Mouse (Mus musculus) midbrain, embryonic 16.5 days (tissue): ENCODE measurements at regions not wholly inside any gene's neighbourhood (a gene's known extent, or its start where the extent isn't known, plus 50 kb on each side); places are given as distances from the start of the nearest gene placed in this dataset.
A peak's percentile ranks its signal among the peaks of the same experiment; 100 is the strongest.

Experiments
- ATAC-seq: fragments of 200-750 bp; cut with Nextera tagmentation; 2 replicates; pipeline ENCODE4 v1.8.0; 2017; ENCODE audit warnings: moderate TSS enrichment
- H3K27ac ChIP-seq: fragments of 300-500 bp; sonication (generic); 2 replicates; pipeline ENCODE4 v1.5.1; 2014; ENCODE audit warnings: mild to moderate bottlenecking, low read length, mixed read lengths
- H3K27me3 ChIP-seq: fragments of 300-500 bp; sonication (generic); 2 replicates; pipeline ENCODE4 v1.6.1; 2014; ENCODE audit warnings: low read depth, low read length, mixed read lengths; ENCODE audit not compliant: control insufficient read depth, insufficient read depth
- H3K36me3 ChIP-seq: fragments of 300-500 bp; sonication (generic); 2 replicates; pipeline ENCODE4 v1.6.1; 2014; ENCODE audit warnings: mild to moderate bottlenecking, low read length, moderate library complexity, mixed read lengths; ENCODE audit not compliant: control insufficient read depth, insufficient read depth
- H3K4me1 ChIP-seq: fragments of 300-500 bp; sonication (generic); 2 replicates; pipeline ENCODE4 v1.6.1; 2014; ENCODE audit warnings: mild to moderate bottlenecking, low read length, mixed read lengths; ENCODE audit not compliant: control insufficient read depth, insufficient read depth
- H3K4me2 ChIP-seq: fragments of 300-500 bp; sonication (generic); 2 replicates; pipeline ENCODE4 v1.6.1; 2014; ENCODE audit warnings: mild to moderate bottlenecking, low read length, mixed read lengths
- H3K4me3 ChIP-seq: fragments of 300-500 bp; sonication (generic); 2 replicates; pipeline ENCODE4 v1.5.1; 2014; ENCODE audit warnings: low read depth, mild to moderate bottlenecking, low read length, moderate library complexity, mixed read lengths
- H3K9ac ChIP-seq: fragments of 300-500 bp; sonication (generic); 2 replicates; pipeline ENCODE4 v1.6.1; 2014; ENCODE audit warnings: low read depth, low read length, mixed read lengths
- H3K9me3 ChIP-seq: fragments of 300-500 bp; sonication (generic); replicated peaks from 2 replicates; pipeline ENCODE4 v1.6.1; 2014; ENCODE audit warnings: mild to moderate bottlenecking, low read length, mixed read lengths; ENCODE audit not compliant: control insufficient read depth, poor library complexity, severe bottlenecking
- WGBS: fragments of 180-500 bp; shearing (Covaris S2); extraction: QIAGEN DNeasy Blood & Tissue Kit; methylation state at CpG from one replicate; pipeline ENCODE4 v1.1.7; 2014; 5-methylcytosine and 5-hydroxymethylcytosine counted together

GRCm38 (mm10) chr10:98572782-98573536, 341.2 kb upstream of the Atp2b1 start:
- no peak overlapping the region; the same call in 1 of the 2 replicates for H3K4me2 ChIP-seq
- peak; percentile 36; the same call in 1 of the 2 replicates for ATAC-seq
- 57% methylated on average over 16 of the region's 16 CpGs for WGBS
- no peak overlapping the region for H3K27ac ChIP-seq
- H3K4me1 ChIP-seq: no peaks in the 10 kb centered on the region
- H3K36me3 ChIP-seq: no peaks in the 10 kb centered on the region
- H3K9me3 ChIP-seq: no peaks in the 10 kb centered on the region
- H3K27me3 ChIP-seq: no peaks in the 10 kb centered on the region
- H3K9ac ChIP-seq: no peak overlapping the region
- H3K4me3 ChIP-seq: no peak overlapping the region

GRCm38 (mm10) chr10:98577040-98577439, 337.2 kb upstream of the Atp2b1 start:
- H3K4me2 ChIP-seq: no peak overlapping the region
- H3K4me1 ChIP-seq: no peaks in the 10 kb centered on the region
- WGBS: 88% methylated on average over 6 of the region's 6 CpGs
- H3K36me3 ChIP-seq: no peaks in the 10 kb centered on the region
- H3K27me3 ChIP-seq: no peaks in the 10 kb centered on the region
- H3K4me3 ChIP-seq: no peak overlapping the region
- ATAC-seq: no peak
- H3K9ac ChIP-seq: no peak overlapping the region
- H3K9me3 ChIP-seq: no peaks in the 10 kb centered on the region
- H3K27ac ChIP-seq: no peak overlapping the region

DNA sequence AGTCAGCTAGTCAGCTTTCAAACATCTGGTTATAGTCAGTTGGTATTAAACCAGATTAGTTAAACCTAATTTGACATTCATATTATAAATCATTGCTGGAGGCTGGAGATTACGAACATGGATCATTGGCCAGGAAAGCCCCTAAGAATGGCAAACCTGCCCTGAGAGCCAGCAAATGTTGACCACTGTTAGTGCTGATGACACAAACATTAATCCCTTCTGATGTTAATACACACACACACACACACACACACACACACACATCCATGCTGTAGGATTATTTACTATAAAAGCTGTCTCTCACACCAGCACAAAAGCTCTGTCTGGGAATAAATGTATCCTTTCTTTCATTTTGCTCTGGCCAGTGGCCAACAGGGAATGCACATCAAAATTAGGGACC, 329.4 kb upstream of the Atp2b1 start:
- no peak overlapping the region for H3K4me2 ChIP-seq
- no peak overlapping the region for H3K27ac ChIP-seq
- H3K27me3 ChIP-seq: no peaks in the 10 kb centered on the region
- H3K36me3 ChIP-seq: no peaks in the 10 kb centered on the region
- no peaks in the 10 kb centered on the region for H3K4me1 ChIP-seq
- no peak overlapping the region for H3K9ac ChIP-seq
- no peaks in the 10 kb centered on the region for H3K9me3 ChIP-seq
- 58% methylated on average over 1 of the region's 1 CpGs for WGBS
- no peak overlapping the region for H3K4me3 ChIP-seq
- ATAC-seq: 0 out of 2 replicates have a peak, but pooled peaks have one; percentile 45

DNA sequence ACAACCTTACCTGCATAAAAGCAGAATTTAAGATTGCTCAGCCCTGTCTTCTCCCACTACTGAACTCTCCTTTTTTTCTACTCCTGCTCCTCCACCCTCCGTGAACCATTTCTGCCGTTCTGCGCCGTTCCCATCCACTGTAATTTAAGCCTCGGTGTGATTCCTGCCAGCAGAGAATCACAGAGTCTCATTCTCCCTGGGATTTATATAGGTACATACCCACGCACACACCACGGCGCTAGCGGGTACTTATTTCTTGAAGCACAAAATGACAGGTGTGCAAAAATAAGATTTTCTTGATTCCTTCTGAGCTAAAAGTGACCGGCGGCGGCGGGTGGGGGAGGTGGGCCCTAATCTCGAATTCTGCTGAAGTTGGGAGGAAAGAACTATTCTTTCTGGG, 324.5 kb upstream of the Atp2b1 start:
- no peaks in the 10 kb centered on the region for H3K27me3 ChIP-seq
- H3K4me3 ChIP-seq: no peak overlapping the region
- no peaks in the 10 kb centered on the region for H3K36me3 ChIP-seq
- H3K4me2 ChIP-seq: no peak overlapping the region
- WGBS: 85% methylated on average over 14 of the region's 14 CpGs
- no peaks in the 10 kb centered on the region for H3K4me1 ChIP-seq
- no peak for ATAC-seq
- H3K9me3 ChIP-seq: no peaks in the 10 kb centered on the region
- H3K9ac ChIP-seq: no peak overlapping the region
- H3K27ac ChIP-seq: no peak overlapping the region

GRCm38 (mm10) chr10:98592154-98592553, 322.1 kb upstream of the Atp2b1 start:
- no peak for ATAC-seq
- WGBS: 81% methylated on average over 6 of the region's 6 CpGs
- no peaks in the 10 kb centered on the region for H3K4me1 ChIP-seq
- H3K4me3 ChIP-seq: no peak overlapping the region
- H3K4me2 ChIP-seq: no peak overlapping the region
- H3K9ac ChIP-seq: no peak overlapping the region
- H3K27ac ChIP-seq: no peak overlapping the region
- H3K27me3 ChIP-seq: no peaks in the 10 kb centered on the region
- H3K9me3 ChIP-seq: no peaks in the 10 kb centered on the region
- H3K36me3 ChIP-seq: no peaks in the 10 kb centered on the region

DNA sequence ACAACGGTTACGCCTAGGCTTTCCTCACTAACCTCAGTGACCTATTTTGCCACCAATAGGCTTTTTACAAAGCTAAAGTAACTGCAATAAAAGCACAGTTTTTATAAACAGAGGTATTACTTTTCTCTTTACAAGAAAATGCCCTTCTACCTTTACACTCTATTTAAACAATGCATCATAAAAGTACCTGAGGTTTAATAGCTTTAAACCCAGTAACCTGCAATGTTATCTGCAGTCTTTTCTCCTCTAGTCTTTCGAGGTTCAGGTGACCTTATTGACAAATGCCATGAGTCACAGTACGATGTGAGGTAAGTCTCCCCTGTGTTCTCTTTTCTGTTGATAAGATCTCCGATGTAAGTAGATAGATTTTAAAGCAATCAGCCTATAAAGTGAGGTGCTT, 320.3 kb upstream of the Atp2b1 start:
- Histone ChIP-seq H3K4me2 (no peak overlapping the region), H3K4me3 (no peak overlapping the region), H3K27ac (no peak overlapping the region), H3K4me1 (no peaks in the 10 kb centered on the region), H3K9me3 (no peaks in the 10 kb centered on the region), H3K27me3 (no peaks in the 10 kb centered on the region), H3K36me3 (no peaks in the 10 kb centered on the region), H3K9ac (no peak overlapping the region)
- no peak for ATAC-seq
- WGBS: 86% methylated on average over 5 of the region's 5 CpGs

DNA sequence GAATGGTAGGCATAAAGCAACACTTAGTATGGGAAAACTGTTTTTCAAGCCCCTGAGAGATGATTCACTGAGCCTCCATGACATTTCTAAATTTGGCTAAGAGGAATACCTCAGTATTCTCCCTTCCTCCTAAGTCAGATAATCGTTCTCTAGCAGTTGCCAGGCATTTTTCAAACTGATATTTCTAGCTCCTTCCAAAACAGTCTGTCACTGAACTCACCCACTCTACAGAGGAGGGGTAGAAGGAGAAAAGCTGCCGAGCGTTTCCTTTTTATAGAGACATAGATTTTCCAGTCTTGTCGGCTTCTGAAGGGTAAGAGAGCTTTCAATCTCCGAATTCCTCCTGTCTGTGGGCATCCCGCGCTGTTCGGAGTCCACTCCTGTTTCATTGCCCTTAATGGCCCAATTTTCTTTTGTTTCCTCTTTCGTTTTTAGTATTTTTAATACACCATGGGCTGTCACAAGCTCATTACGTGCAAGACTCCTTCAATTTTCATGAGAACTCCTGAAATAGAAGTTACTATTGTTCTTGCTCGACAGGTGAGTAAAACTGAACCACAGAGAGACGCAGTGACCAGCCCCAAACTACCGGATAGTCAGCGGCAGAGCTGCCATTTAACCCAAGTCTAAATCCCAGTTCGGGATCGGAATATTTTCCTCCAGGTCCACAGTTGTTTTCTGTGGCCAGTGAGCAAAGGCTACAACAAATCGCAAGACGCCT, 305.8 kb upstream of the Atp2b1 start:
- Histone ChIP-seq H3K27me3 (no peaks in the 10 kb centered on the region), H3K4me3 (no peak overlapping the region), H3K4me1 (no peaks in the 10 kb centered on the region), H3K4me2 (no peak overlapping the region), H3K9ac (no peak overlapping the region), H3K36me3 (no peaks in the 10 kb centered on the region), H3K27ac (no peak overlapping the region), H3K9me3 (no peaks in the 10 kb centered on the region)
- WGBS: 91% methylated on average over 18 of the region's 18 CpGs
- ATAC-seq: no peak

DNA sequence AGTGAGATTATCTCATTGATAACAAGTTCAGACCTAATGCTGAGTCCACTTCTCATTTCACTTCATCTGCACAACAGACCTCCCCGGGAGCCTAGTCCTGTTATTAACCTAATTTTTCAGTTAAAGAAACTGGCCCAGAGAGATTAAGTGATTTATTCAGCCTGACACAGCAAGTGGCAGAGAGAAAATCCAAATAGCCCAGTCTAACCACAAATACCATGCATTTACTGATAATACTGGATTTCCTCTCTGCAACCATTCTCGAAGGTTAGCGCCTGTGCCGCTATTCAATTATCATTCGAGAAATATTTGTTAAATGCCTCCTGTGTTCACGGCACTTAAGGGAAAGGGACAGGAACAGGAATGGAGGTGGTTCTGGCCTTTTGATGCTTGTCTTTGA, 303.5 kb upstream of the Atp2b1 start:
- no peaks in the 10 kb centered on the region for H3K4me1 ChIP-seq
- H3K27me3 ChIP-seq: no peaks in the 10 kb centered on the region
- no peak overlapping the region for H3K4me3 ChIP-seq
- no peak for ATAC-seq
- H3K9ac ChIP-seq: no peak overlapping the region
- no peak overlapping the region for H3K4me2 ChIP-seq
- no peaks in the 10 kb centered on the region for H3K36me3 ChIP-seq
- H3K27ac ChIP-seq: no peak overlapping the region
- no peaks in the 10 kb centered on the region for H3K9me3 ChIP-seq
- WGBS: 49% methylated on average over 6 of the region's 6 CpGs

- no peak overlapping the region for H3K27ac ChIP-seq
- no peaks in the 10 kb centered on the region for H3K36me3 ChIP-seq
- WGBS: 87% methylated on average over 4 of the region's 4 CpGs
- H3K4me1 ChIP-seq: no peaks in the 10 kb centered on the region
- no peak for ATAC-seq
- no peaks in the 10 kb centered on the region for H3K9me3 ChIP-seq
- H3K4me3 ChIP-seq: no peak overlapping the region
- no peaks in the 10 kb centered on the region for H3K27me3 ChIP-seq
- no peak overlapping the region for H3K4me2 ChIP-seq
- no peak overlapping the region for H3K9ac ChIP-seq
Observed at GRCm38 (mm10) chr10:98611707-98612360, 302.4 kb upstream of the Atp2b1 start.
